Mouse (Mus musculus) brain, embryonic 14.5 days (tissue): ENCODE results near the gene Fsd1l. TPM values are rescaled to one million over a fixed set of nuclear protein-coding genes. Genes with fewer than 3 reads are reported as not detected.
A peak's percentile ranks its signal among the peaks of the same experiment; 100 is the strongest.

ENCODE experiments used
- DNase-seq: peaks from one replicate; pipeline ENCODE4 v3.0.0-alpha.2; 2011; ENCODE audit warnings: low read depth
- CTCF ChIP-seq: fragments of 200-500 bp; IDR thresholded peaks from 2 replicates; pipeline ENCODE4 v1.5.1; 2012; ENCODE audit warnings: inconsistent platforms, mild to moderate bottlenecking, moderate library complexity, borderline replicate concordance; ENCODE audit not compliant: insufficient read depth, insufficient read length; ENCODE audit errors: extremely low read depth
- POLR2A ChIP-seq: fragments of 200-500 bp; IDR thresholded peaks from 2 replicates; pipeline ENCODE4 v1.6.1; 2012; ENCODE audit warnings: mild to moderate bottlenecking, inconsistent platforms, borderline replicate concordance; ENCODE audit not compliant: poor library complexity, insufficient read depth, insufficient read length, severe bottlenecking; ENCODE audit errors: extremely low read depth
- polyA plus RNA-seq: library from polyadenylated mRNA; depleted of rRNA; stranded (reverse); fragments of >200 nt; gene quantifications from 2 replicates; pipeline ENCODE4 v1.2.3, GENCODE M21; 2012

Gene Fsd1l
- polyA plus RNA-seq, 1 experiment, result 27.1 TPM

DNA sequence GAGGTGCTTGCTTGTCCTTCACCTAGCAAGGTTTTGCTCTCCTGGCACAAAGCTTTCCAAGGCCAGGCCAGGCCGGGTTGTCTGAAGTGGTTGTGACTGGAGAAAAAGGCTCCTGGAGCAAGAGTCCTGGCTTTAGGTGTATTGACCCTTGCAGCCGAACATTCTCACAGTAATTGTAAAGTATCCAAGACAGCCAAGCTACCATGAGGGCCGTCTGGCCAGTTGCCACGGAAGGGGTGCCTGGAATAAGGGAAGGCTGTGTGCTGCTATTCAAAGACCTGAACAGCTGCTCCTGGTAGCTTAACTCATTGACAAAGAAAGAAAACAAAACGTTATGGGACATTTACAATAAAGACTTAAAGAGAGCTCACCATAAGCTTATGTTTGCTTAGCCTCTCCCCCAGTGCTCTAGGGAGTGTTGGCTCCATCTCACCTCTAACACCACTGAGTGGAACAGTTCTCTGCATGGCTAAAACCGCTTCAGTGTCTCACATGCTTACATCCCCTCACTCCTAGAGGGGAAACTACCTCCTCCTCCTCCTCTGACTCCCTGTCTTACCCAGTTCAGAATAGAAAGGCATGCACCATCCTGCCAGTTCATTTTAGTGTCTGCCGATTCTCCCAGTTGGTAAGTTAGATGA, 6.1 kb downstream of the Fsd1l start:
- TF ChIP-seq CTCF (no peak), POLR2A (no peak)
- peak; percentile 92 for DNase-seq

GRCm38 (mm10) chr4:53638549-53639123, 7.4 kb downstream of the Fsd1l start:
- DNase-seq, result no peak
- TF ChIP-seq POLR2A (no peak), CTCF (no peak)

- DNase-seq, result no peak
- TF ChIP-seq POLR2A, result no peak
- TF ChIP-seq CTCF, result no peak
These were observed 26.8 kb downstream of the Fsd1l start for GRCm38 (mm10) chr4:53658029-53658428.

DNA sequence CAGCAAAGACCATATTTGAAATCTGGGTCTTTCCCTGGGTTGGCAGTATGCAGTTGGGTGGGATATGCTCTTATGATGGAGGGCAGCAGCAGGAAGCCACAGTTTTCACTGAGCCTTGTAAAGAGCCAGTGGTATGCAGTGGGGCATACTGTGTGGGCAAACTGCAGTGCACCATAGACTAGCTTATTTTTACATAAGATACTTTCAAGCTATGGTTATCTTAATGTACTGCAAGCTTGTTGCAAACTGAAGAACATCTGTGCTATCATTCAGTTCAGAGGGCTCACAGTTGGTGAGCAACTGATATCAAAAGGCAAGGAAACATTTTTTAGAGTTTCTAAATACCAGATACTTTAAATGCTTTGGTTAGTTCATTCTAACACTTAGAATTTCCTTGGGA, 29.4 kb downstream of the Fsd1l start:
- TF ChIP-seq POLR2A (no peak), CTCF (no peak)
- no peak for DNase-seq

DNA sequence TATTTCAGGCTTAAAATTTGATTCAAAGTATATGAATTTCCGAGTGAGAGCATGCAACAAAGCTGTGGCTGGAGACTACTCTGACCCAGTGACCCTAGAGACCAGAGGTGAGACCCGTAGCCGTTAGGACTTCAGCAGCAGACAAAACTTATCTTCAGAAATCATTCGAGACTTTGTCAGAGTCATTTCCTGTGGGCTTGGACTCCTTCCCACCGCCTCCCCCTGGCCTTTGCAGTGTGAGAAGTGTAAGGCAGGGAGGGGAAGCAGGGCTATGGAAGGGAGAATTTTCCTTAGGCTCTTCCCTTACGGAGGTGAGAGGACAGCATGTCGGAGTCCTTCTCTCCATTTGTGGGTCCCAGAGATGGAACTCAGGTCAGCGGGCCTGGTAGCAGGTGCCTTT, 50.8 kb downstream of the Fsd1l start:
- no peak for DNase-seq

GRCm38 (mm10) chr4:53688965-53689364, 57.7 kb downstream of the Fsd1l start:
- DNase-seq, result no peak
- no peak for TF ChIP-seq POLR2A
- TF ChIP-seq CTCF, result no peak

More for the DNA sequence above, 50.8 kb downstream of the Fsd1l start:
- no peak for TF ChIP-seq CTCF
- no peak for TF ChIP-seq POLR2A

GRCm38 (mm10) chr4:53691418-53691817, 60.1 kb downstream of the Fsd1l start:
- peak; percentile 20 for DNase-seq
- no peak for TF ChIP-seq CTCF
- TF ChIP-seq POLR2A, result no peak

DNA sequence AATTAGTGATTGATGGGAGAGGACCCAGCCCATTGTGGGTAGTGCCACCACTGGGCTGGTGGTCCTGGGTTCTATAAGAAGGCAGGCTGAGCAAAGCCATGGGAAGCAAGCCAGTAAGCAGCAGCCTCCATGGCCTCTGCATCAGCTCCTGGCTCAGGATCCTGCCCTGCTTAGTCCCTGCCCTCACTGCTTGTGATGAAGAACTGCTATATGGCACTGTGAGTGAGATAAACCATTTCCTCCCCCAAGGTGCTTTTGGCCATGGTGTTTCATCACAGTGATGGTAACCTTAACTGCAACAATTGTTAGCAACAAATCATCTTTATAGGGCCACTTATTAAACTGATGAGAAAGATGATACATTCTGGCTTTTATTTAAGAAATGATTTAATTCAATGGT, 77.9 kb downstream of the Fsd1l start:
- DNase-seq, result peak; percentile 7

DNA sequence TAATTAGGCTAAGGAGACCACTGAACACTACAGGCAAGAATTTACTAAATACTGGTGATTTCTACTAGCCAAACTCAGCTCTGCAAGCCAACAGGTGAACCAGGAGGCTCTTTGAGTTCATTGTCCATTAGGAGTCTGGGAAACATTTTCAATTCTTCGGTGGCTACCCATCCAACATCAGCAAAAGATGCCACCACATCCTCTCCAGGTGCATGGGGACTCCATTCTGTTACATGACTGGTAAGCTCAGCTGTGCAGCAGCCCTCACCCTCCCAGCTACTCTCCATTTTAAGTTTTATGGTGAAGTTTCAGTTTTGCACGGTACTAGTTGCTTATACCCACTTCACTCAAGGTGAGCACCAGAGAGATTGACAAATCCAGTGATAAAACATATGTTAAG, 78.8 kb downstream of the Fsd1l start:
- no peak for DNase-seq
- TF ChIP-seq CTCF (no peak), POLR2A (no peak)

- no peak for TF ChIP-seq POLR2A
- no peak for TF ChIP-seq CTCF
- no peak for DNase-seq
These were observed 79.5 kb downstream of the Fsd1l start for GRCm38 (mm10) chr4:53710555-53711328.

DNA sequence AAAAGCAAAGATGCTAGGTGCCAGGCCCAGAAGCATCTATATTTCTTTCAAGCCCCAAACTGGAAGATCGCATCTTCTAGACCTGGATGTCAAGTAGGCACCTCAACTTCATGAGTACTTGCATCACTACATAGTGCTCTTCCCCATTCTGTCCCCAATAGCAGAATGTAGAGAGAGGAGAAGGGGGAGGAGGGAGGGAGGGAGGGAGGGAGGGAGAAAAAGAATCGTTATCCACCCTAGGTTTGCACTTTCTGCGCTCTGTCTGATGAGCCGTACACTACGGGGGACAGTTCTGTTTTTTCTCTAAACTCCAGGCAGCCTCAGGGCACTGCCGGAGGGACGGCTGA, 82.4 kb downstream of the Fsd1l start, which contains the start of gene Fktn:
Gene Fktn (plus strand): TSS at position 295 of the 347 bp plus-strand sequence.
- DNase-seq, result no peak
- TF ChIP-seq CTCF, result no peak
- TF ChIP-seq POLR2A, result no peak
